Mouse (Mus musculus) thymus, postnatal 0 days (tissue): ENCODE data around the gene Hbp1. TPM values are rescaled to one million over a fixed set of nuclear protein-coding genes. Genes with fewer than 3 reads are reported as not detected.

Source experiments
- DNase-seq: peaks from one replicate; pipeline ENCODE4 v3.0.0-alpha.2; 2015; ENCODE audit warnings: low spot score
- polyA plus RNA-seq: library from polyadenylated mRNA; unstranded; fragments of >200 nt; fragmentation: Nextera tagmentation; extraction: Ambion mirVana; gene quantifications from 2 replicates; pipeline ENCODE4 v1.2.1, GENCODE M21; 2015

Gene Hbp1
- polyA plus RNA-seq, 1 experiment from 2014 or later, result 83.5 TPM

GRCm38 (mm10) chr12:31907436-31907835 lies 42.9 kb downstream of the Hbp1 start:
- DNase-seq, result no peak

GRCm38 (mm10) chr12:31905696-31906551 lies 44.4 kb downstream of the Hbp1 start:
- DNase-seq, result no peak

GRCm38 (mm10) chr12:31900391-31900914 lies 49.9 kb downstream of the Hbp1 start:
- no peak for DNase-seq

GRCm38 (mm10) chr12:31897456-31897855 lies 52.9 kb downstream of the Hbp1 start:
- DNase-seq, result no peak

- no peak for DNase-seq
These were observed 53.3 kb downstream of the Hbp1 start for GRCm38 (mm10) chr12:31896986-31897385.

GRCm38 (mm10) chr12:31896295-31896694 lies 54.0 kb downstream of the Hbp1 start:
- no peak for DNase-seq

- no peak for DNase-seq
These were observed 54.4 kb downstream of the Hbp1 start for GRCm38 (mm10) chr12:31895888-31896287.

GRCm38 (mm10) chr12:31895095-31895734 lies 55.1 kb downstream of the Hbp1 start:
- no peak for DNase-seq

GRCm38 (mm10) chr12:31892771-31893170 lies 57.6 kb downstream of the Hbp1 start:
- no peak for DNase-seq

- no peak for DNase-seq
These were observed 58.3 kb downstream of the Hbp1 start for GRCm38 (mm10) chr12:31892079-31892478.

- DNase-seq, result no peak
These were observed 59.6 kb downstream of the Hbp1 start for GRCm38 (mm10) chr12:31890685-31891084.

GRCm38 (mm10) chr12:31885844-31886606 lies 64.3 kb downstream of the Hbp1 start:
- DNase-seq, result no peak

GRCm38 (mm10) chr12:31885084-31885483 lies 65.3 kb downstream of the Hbp1 start:
- no peak for DNase-seq

GRCm38 (mm10) chr12:31884365-31884764 lies 66.0 kb downstream of the Hbp1 start:
- no peak for DNase-seq

GRCm38 (mm10) chr12:31882736-31883135 lies 67.6 kb downstream of the Hbp1 start:
- DNase-seq, result no peak

GRCm38 (mm10) chr12:31876775-31877174 lies 73.6 kb downstream of the Hbp1 start:
- no peak for DNase-seq

Other genes starting within 250 kb of the Hbp1 start
- gene Gpr22, start 236.6 kb downstream of the Hbp1 start, polyA plus RNA-seq, result 0.09 and 0.36 TPM in 2 replicates
- gene Prkar2b, start 110.8 kb upstream of the Hbp1 start, polyA plus RNA-seq, result 11.8 and 13.2 TPM in 2 replicates